Mouse (Mus musculus) neural tube, embryonic 13.5 days (tissue): ENCODE results near the gene Aspdh. TPM values are rescaled to one million over a fixed set of nuclear protein-coding genes. Genes with fewer than 3 reads are reported as not detected.

Source experiments
- ATAC-seq: fragments of 200-750 bp; cut with Nextera tagmentation; 2 replicates; pipeline ENCODE4 v1.8.0; 2017; ENCODE audit warnings: low read depth, mild to moderate bottlenecking, moderate TSS enrichment, moderate library complexity
- H3K27ac ChIP-seq: fragments of 300-500 bp; sonication (generic); replicated peaks from 2 replicates; pipeline ENCODE4 v1.5.1; 2015; ENCODE audit warnings: moderate library complexity, mild to moderate bottlenecking, inconsistent platforms
- H3K27me3 ChIP-seq: fragments of 300-500 bp; sonication (generic); 2 replicates; pipeline ENCODE4 v1.6.1; 2015; ENCODE audit warnings: mild to moderate bottlenecking, inconsistent platforms
- H3K36me3 ChIP-seq: fragments of 300-500 bp; sonication (generic); 2 replicates; pipeline ENCODE4 v1.6.1; 2015; ENCODE audit warnings: mild to moderate bottlenecking, inconsistent platforms
- H3K4me1 ChIP-seq: fragments of 300-500 bp; sonication (generic); replicated peaks from 2 replicates; pipeline ENCODE4 v1.6.1; 2015; ENCODE audit warnings: inconsistent platforms
- H3K4me2 ChIP-seq: fragments of 300-500 bp; sonication (generic); 2 replicates; pipeline ENCODE4 v1.6.1; 2015; ENCODE audit warnings: inconsistent platforms, mild to moderate bottlenecking, moderate library complexity
- H3K4me3 ChIP-seq: fragments of 300-500 bp; sonication (generic); 2 replicates; pipeline ENCODE4 v1.5.1; 2015; ENCODE audit warnings: mild to moderate bottlenecking, inconsistent platforms
- H3K9ac ChIP-seq: fragments of 300-500 bp; sonication (generic); 2 replicates; pipeline ENCODE4 v1.6.1; 2015; ENCODE audit warnings: moderate library complexity, mild to moderate bottlenecking, inconsistent platforms
- H3K9me3 ChIP-seq: fragments of 300-500 bp; sonication (generic); 2 replicates; pipeline ENCODE4 v1.6.1; 2016; ENCODE audit warnings: inconsistent platforms
- WGBS: fragments of 180-500 bp; shearing (Covaris S2); methylation state at CpG from one replicate; pipeline ENCODE4 v1.1.7; 2015; 5-methylcytosine and 5-hydroxymethylcytosine counted together
- polyA plus RNA-seq: library from polyadenylated mRNA; unstranded; fragments of >200 nt; fragmentation: Nextera tagmentation; extraction: Ambion mirVana; gene quantifications from 2 replicates; pipeline ENCODE4 v1.2.1, GENCODE M21; 2015

Gene Aspdh
- 1.6 and 2.9 TPM in 2 replicates for polyA plus RNA-seq

DNA sequence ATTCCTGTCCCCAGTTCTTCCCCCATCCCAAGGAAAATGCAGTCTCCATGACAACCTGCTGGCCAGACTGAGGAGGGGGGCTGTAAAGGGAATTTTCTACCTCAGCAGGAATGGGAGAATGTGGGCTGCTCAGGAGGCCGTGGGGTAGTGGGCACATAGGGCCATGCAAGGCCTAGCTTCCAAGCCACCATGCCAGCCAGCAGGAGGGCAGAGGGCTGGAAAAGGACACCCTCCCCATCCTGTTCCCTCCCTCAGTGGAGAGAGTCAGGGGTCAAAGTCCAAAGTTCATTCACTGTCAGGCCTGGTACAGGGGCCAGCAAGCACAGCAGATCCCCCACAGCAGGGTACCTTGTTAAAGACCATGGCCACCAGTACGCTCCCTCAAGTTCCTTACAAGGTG, at the start of gene Aspdh:
Aspdh (plus strand) TSS at position 281 of the 400 bp plus-strand sequence.
- ATAC-seq: no peak
- peaks cover 25% of the 10 kb centered on the region for H3K27me3 ChIP-seq
- peaks cover 40% of the 10 kb centered on the region for H3K36me3 ChIP-seq
- no peak within 1 kb of the TSS for H3K4me3 ChIP-seq
- 53% methylated on average over 2 of the region's 2 CpGs for WGBS
- H3K9me3 ChIP-seq: no peaks in the 10 kb centered on the region
- H3K4me2 ChIP-seq: no peak within 1 kb of the TSS
- H3K27ac ChIP-seq: peak within 1 kb of the TSS; percentile 93
- peak within 1 kb of the TSS; percentile 55 for H3K9ac ChIP-seq
- peaks cover 71% of the 10 kb centered on the region for H3K4me1 ChIP-seq

DNA sequence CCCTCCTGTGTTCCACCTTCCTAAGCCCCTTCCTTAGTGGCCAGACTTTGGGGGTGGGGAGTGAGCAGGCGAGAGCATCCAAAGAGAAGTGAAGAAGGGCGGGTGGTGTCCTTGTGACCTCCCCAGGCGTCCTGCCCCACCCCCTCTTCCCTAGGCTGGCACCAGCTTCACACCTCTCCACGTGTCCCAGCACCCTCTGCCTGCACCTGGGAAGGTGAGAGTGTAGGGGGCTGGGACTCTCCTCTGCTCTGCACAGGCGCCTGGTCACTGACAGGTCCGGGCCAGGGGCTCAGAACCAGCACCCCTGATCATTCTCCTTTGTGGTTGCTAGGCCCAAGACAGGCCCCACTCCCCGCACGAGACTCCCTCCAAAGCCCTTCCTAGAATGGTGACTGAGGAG, 37.5 kb upstream of the Aspdh start:
- Histone ChIP-seq H3K36me3 (no peaks in the 10 kb centered on the region), H3K4me2 (peak overlapping the region; percentile 53), H3K4me1 (peaks cover 48% of the 10 kb centered on the region), H3K4me3 (peak overlapping the region; percentile 77), H3K27ac (peak overlapping the region; percentile 99), H3K9ac (peak overlapping the region; percentile 97), H3K9me3 (no peaks in the 10 kb centered on the region), H3K27me3 (no peaks in the 10 kb centered on the region)
- 0 out of 2 replicates have a peak, but pooled peaks have one; percentile 9 for ATAC-seq
- 10% methylated on average over 8 of the region's 8 CpGs for WGBS

DNA sequence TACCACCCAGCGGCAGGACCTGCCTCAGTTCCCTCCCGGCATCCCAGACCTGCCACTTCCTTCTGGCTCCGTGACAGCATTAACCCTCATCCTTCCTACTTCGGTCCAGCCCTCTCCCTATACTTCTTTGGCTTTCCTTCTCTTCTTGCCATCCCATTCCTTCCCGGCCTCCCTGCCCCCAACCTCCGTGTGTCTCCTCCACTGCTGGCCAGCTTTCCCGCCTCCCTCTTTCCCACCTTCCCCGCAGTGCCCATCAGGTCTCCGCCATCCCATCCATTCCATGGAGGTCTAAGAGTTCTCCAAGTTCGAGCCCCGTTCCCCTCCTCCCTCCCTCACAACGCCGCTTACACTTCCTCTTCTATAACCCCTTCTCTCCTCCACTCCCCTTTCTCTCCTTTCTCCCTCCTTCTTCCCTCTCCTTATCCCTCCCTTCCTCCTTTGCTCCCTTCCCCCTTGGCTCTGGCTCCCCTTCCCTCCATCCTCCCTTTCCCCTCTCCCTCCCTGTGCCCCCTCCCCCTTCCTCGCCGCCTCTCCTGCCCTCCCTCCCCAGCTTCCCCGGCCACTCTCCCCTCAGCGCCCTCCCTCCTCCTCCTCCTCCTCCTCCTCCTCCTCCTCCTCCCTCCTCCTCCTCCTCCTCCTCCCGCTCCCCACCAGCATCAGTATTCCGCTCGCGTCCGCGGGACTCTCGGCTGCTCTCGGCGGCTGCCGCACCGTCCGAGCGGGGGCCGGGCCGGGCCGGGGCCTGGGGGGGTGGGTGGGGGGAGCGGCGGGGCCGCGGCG, 36.8 kb upstream of the Aspdh start:
- peaks cover 55% of the 10 kb centered on the region for H3K4me1 ChIP-seq
- H3K4me3 ChIP-seq: peak overlapping the region; percentile 77
- H3K27ac ChIP-seq: peak overlapping the region; percentile 99
- H3K27me3 ChIP-seq: no peaks in the 10 kb centered on the region
- H3K4me2 ChIP-seq: peak overlapping the region; percentile 94
- H3K36me3 ChIP-seq: no peaks in the 10 kb centered on the region
- no peaks in the 10 kb centered on the region for H3K9me3 ChIP-seq
- peak overlapping the region; percentile 97 for H3K9ac ChIP-seq
- WGBS: 2% methylated on average over 14 of the region's 38 CpGs
- peak; percentile 36; the same call in 1 of the 2 replicates for ATAC-seq

DNA sequence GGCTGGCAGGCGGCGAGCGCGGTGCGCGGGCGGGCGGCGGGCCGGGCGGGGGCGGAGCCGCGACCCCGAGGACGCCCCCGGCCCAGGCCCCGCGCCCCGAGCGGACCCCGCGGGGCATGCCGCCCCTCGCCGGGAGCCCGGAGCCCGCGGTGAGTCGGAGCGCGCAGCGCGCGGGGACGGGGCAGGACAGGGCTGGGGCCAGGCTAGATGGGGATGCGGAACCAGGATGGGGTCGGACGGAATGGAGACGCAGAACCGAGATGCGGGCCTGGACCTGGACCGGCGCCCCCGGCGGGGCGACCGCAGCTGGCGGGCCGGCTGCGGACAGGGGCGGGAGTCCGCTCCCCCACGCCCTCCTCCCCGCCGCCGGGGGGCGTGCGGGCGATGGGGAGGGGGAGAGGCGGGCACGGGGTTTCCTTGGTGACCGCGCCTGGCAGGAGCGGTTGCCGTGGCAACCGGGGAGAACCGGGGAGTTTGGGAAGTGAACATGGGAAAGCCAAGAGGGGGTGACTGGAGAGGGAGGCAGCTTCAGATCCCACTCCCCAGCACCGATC, 36.1 kb upstream of the Aspdh start, which contains the start of gene Lrrc4b:
Lrrc4b (plus strand) TSS at position 51 of the 554 bp plus-strand sequence.
- Histone ChIP-seq H3K4me2 (peak within 1 kb of the TSS; percentile 94), H3K4me3 (peak within 1 kb of the TSS; percentile 77), H3K9me3 (no peaks in the 10 kb centered on the region), H3K4me1 (peaks cover 60% of the 10 kb centered on the region), H3K27ac (peak within 1 kb of the TSS; percentile 99), H3K27me3 (no peaks in the 10 kb centered on the region), H3K36me3 (no peaks in the 10 kb centered on the region), H3K9ac (peak within 1 kb of the TSS; percentile 97)
- peak; percentile 62 for ATAC-seq
- under 1% methylated on average over 49 of the region's 69 CpGs for WGBS

DNA sequence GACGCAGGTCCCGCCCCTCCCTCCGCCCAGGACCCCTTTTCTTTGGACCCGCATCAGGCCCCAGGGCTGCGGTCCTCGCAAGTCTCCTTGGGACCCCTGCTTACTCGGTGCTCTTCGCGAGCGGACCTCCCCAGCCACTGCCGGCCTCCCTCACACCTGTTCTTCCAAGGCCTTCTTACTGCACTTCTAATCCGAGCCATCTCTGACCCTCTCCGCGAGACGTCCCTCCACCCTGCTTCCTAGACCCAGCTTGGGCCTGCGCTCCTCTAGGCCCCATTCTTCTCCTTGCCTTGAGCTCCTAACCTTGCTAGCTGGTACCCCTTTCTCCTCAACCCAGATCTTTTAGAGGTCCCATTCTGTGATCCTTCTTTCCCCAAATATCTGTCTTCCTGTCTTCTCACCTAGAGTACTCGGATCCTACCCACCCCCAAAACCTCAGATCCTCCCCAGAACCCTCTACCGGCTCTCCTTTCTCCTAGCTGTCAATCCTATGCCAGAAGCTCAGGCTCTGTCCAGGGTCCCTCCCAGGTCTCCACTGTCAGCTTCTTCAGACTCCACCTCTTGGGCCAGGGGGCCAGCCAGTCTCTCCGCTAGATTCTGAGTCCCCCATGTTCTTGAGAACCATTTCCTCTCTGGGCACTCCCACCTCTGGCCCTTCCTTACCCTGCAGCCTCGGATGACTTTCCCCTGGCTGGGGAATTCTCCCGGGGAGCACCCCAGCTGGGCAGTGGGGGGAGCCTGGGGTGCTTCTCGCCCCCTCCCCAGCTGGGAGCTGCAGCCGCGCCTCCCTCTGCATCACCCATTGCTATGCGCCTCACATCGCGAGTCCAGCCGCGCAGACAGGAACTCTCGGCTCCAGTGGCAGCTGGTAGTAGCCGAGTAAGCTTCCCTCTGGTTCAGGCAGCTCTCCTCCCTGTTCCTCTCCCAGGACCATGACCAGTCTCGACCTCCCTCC, 35.4 kb upstream of the Aspdh start:
- WGBS: 2% methylated on average over 29 of the region's 32 CpGs
- ATAC-seq: peak; percentile 19

DNA sequence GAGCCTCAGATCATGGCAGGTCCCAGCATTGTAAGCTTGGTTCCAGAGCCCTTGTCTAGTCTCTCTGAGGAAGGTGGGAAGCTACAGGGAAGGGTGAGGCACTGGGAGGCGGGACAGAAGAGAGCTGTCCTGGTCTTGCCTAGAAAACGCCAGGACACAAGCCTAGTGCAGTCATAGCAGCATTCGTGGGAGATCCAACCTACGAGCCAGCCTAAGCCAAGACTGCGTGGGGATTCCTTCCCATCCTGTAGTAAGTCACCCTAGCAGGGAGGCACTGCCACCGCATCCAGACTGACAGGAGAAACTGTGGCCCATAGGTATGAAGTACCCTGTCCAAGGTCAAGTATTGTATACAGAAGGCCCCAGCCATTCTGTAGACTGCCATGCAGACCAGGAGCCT, 32.6 kb upstream of the Aspdh start:
- Histone ChIP-seq H3K4me3 (no peak overlapping the region), H3K9ac (peak overlapping the region; percentile 26; the same call in 1 of the 2 replicates), H3K27me3 (no peaks in the 10 kb centered on the region), H3K36me3 (0 out of 2 replicates have a peak, but pooled peaks cover 13% of the 10 kb centered on the region), H3K27ac (0 out of 2 replicates have a peak overlapping the region, but pooled peaks have one; percentile 30), H3K4me2 (no peak overlapping the region), H3K9me3 (no peaks in the 10 kb centered on the region), H3K4me1 (peaks cover 62% of the 10 kb centered on the region)
- ATAC-seq: no peak
- 76% methylated on average over 6 of the region's 6 CpGs for WGBS

More for the DNA sequence above, 35.4 kb upstream of the Aspdh start:
- H3K4me3 ChIP-seq: peak overlapping the region; percentile 77
- H3K27me3 ChIP-seq: no peaks in the 10 kb centered on the region
- peak overlapping the region; percentile 94 for H3K4me2 ChIP-seq
- peak overlapping the region; percentile 99 for H3K27ac ChIP-seq
- H3K9ac ChIP-seq: peak overlapping the region; percentile 97
- no peaks in the 10 kb centered on the region for H3K9me3 ChIP-seq
- H3K4me1 ChIP-seq: peaks cover 63% of the 10 kb centered on the region
- H3K36me3 ChIP-seq: 0 out of 2 replicates have a peak, but pooled peaks cover 2% of the 10 kb centered on the region

DNA sequence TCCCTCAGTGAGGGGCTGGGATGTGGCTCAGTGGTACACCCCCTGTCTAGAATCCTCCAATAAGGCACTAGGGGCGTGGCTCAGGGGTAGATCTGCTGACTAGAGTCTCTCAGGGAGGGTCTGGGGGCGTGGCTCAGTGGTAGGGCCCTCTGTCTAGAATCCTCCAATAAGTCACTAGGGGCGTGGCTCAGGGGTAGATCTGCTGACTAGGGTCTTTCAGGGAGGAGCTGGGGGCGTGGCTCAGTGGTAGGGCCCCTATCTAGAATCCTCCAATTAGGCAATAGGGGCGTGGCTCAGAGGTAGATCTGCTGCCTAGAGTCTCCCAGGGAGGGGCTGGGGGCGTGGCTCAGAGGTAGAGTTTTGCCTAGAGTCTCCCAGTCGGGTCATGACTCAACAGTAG, 31.8 kb upstream of the Aspdh start:
- H3K4me2 ChIP-seq: no peak overlapping the region
- H3K9me3 ChIP-seq: no peaks in the 10 kb centered on the region
- H3K4me1 ChIP-seq: peaks cover 62% of the 10 kb centered on the region
- WGBS: 5% methylated on average over 7 of the region's 7 CpGs
- 0 out of 2 replicates have a peak, but pooled peaks have one; percentile 4 for ATAC-seq
- H3K36me3 ChIP-seq: 0 out of 2 replicates have a peak, but pooled peaks cover 13% of the 10 kb centered on the region
- H3K4me3 ChIP-seq: no peak overlapping the region
- no peak overlapping the region for H3K9ac ChIP-seq
- H3K27me3 ChIP-seq: no peaks in the 10 kb centered on the region
- H3K27ac ChIP-seq: no peak overlapping the region

DNA sequence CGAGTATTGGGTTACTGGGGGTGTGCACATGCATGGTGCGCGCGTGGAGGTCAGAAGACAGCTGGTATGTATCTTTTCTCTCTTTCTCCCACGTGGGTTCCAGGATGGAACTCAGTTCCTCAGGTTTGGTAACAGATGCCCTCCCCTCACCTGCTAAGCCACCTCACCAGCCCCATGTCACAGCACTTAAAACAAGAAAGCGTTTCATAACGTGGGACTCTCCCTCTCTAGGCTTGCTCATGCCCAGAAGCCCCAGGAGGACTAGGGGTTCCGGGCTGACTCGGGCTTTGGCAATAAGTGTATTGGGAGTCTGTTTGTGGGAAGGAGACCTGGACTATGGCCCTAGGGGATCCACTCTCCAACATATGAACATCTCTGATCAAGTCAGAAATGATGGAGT, 31.1 kb upstream of the Aspdh start:
- Histone ChIP-seq H3K27ac (no peak overlapping the region), H3K9ac (no peak overlapping the region), H3K27me3 (no peaks in the 10 kb centered on the region), H3K9me3 (no peaks in the 10 kb centered on the region), H3K4me3 (no peak overlapping the region), H3K36me3 (0 out of 2 replicates have a peak, but pooled peaks cover 13% of the 10 kb centered on the region), H3K4me1 (peaks cover 63% of the 10 kb centered on the region), H3K4me2 (no peak overlapping the region)
- no peak for ATAC-seq
- 73% methylated on average over 9 of the region's 9 CpGs for WGBS

DNA sequence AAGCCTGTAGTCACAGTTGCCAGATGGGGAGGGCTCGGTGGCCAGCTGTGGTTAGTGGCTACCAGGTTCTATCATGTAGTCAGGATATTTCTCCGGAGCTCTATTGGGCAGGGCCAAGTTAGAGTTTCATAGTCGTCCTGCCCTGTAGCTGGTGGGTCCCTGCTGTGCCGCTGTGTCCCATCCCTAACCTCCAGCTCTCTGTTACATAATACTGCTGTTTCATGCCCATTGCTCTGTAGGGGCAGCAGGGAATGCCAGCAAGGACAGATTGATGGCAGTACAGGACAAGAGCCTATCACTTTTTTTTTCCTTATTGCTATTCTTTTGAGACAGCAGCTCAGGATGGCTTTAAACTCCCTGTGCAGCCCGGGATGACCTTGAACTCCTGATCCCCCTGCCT, 29.4 kb upstream of the Aspdh start:
- Histone ChIP-seq H3K9me3 (no peaks in the 10 kb centered on the region), H3K4me2 (no peak overlapping the region), H3K36me3 (0 out of 2 replicates have a peak, but pooled peaks cover 13% of the 10 kb centered on the region), H3K27me3 (peaks cover 5% of the 10 kb centered on the region; the same call in 1 of the 2 replicates), H3K4me3 (no peak overlapping the region), H3K4me1 (peaks cover 52% of the 10 kb centered on the region), H3K27ac (no peak overlapping the region), H3K9ac (no peak overlapping the region)
- 63% methylated on average over 5 of the region's 5 CpGs for whole genome bisulfite sequencing
- no peak for ATAC-seq

DNA sequence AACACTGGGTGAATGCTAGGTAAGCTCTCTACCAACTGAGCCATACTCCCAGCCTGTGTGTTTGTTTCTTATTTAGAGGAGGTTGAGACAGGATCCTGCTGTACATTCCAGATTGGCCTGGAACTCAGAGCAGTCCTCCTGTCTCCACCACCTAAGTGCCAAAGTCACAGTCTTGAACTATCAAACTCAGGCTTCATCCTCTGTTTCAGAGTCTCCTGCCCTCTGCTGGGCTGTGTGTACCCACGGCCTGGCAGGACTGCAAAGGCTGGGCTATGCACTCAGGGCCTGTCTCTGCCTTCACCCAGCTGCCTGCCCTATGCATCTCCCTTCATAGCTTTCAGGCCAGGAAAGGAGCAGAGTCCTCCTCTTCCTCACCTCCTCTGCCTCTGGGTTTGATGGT, 28.9 kb upstream of the Aspdh start:
- peaks cover 5% of the 10 kb centered on the region; the same call in 1 of the 2 replicates for H3K27me3 ChIP-seq
- H3K36me3 ChIP-seq: 0 out of 2 replicates have a peak, but pooled peaks cover 13% of the 10 kb centered on the region
- no peak for ATAC-seq
- H3K9ac ChIP-seq: no peak overlapping the region
- 22% methylated on average over 1 of the region's 1 CpGs for WGBS
- H3K4me2 ChIP-seq: no peak overlapping the region
- no peak overlapping the region for H3K4me3 ChIP-seq
- H3K4me1 ChIP-seq: peaks cover 52% of the 10 kb centered on the region
- H3K9me3 ChIP-seq: no peaks in the 10 kb centered on the region
- H3K27ac ChIP-seq: no peak overlapping the region

DNA sequence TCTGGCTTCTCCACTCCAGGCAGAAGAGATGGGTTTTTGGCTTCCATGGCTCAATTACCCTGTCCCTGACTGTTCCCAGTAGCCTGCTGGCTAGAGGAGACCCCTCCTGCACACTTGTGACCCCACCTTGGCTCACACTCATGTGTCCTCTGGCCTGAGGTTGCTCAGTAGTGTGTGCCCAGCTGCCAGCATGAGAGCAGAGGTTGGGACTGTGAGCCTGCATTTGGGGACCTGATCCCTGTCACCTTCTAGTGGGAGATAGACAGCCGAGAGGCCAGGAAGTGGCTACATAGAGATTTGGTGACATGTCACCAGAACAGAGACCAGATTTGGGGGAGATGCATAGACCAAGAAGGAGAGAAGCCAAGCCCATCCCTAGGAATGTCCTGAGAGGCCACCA, 28.0 kb upstream of the Aspdh start:
- H3K36me3 ChIP-seq: 0 out of 2 replicates have a peak, but pooled peaks cover 13% of the 10 kb centered on the region
- no peak overlapping the region for H3K4me3 ChIP-seq
- H3K27me3 ChIP-seq: peaks cover 5% of the 10 kb centered on the region; the same call in 1 of the 2 replicates
- H3K9me3 ChIP-seq: no peaks in the 10 kb centered on the region
- no peak overlapping the region for H3K4me2 ChIP-seq
- peaks cover 47% of the 10 kb centered on the region for H3K4me1 ChIP-seq
- H3K27ac ChIP-seq: no peak overlapping the region
- 93% methylated on average over 1 of the region's 1 CpGs for WGBS
- no peak overlapping the region for H3K9ac ChIP-seq
- no peak for ATAC-seq
